16 mouse cellular contexts compared by ENCODE assay signal in genomic region chr8:86535068-86535560, GRCm38 (mm10). TPM values are rescaled to one million over a fixed set of nuclear protein-coding genes. Genes with fewer than 3 reads are reported as not detected.
DNase-seq lines count a peak whose midpoint lies in the region; ATAC-seq and TF ChIP-seq lines count a peak whose summit lies in the region.
"Had no signal": no experiment of that assay in that cellular context is flagged by ENCODE, and none has a peak within 500 bp of the region (broad histone marks: within the 10 kb centered on the region; RNA-seq: fewer than 3 reads in every experiment).

No protein-coding gene starts in this region.

- H3K27ac ChIP-seq in forebrain, embryonic 14.5 days (ENCODE audit: low read depth, low read length): no peak overlapping the region
- no peak overlapping the region for H3K27ac ChIP-seq in forebrain, embryonic 12.5 days
- no peak overlapping the region for H3K27ac ChIP-seq in lung, postnatal 0 days (ENCODE audit: low read length)
- H3K27ac ChIP-seq: heart, embryonic 15.5 days; liver, embryonic 13.5 days had no signal

- WGBS in forebrain, embryonic 14.5 days: 41% methylated on average over 7 of the region's 7 CpGs
- WGBS in forebrain, embryonic 12.5 days: 41% methylated on average over 7 of the region's 7 CpGs
- WGBS in lung, postnatal 0 days: 58% methylated on average over 7 of the region's 7 CpGs

- TF ChIP-seq EP300 in lung, postnatal 0 days (IDR thresholded peaks at IDR 0.05): no peak

- H3K4me3 ChIP-seq in forebrain, embryonic 14.5 days (ENCODE audit: low read depth, low read length): no peak overlapping the region
- no peak overlapping the region for H3K4me3 ChIP-seq in forebrain, embryonic 12.5 days (replicated peaks)
- H3K4me3 ChIP-seq in lung, postnatal 0 days (ENCODE audit: low read depth, low read length): no peak overlapping the region
- H3K4me3 ChIP-seq: heart, embryonic 15.5 days; liver, embryonic 13.5 days; midbrain, embryonic 12.5 days had no signal

- H3K4me2 ChIP-seq in forebrain, embryonic 14.5 days (ENCODE audit: low read length): no peak overlapping the region
- H3K4me2 ChIP-seq in forebrain, embryonic 12.5 days: no peak overlapping the region
- H3K4me2 ChIP-seq in lung, postnatal 0 days (replicated peaks; ENCODE audit: low read depth, low read length): no peak overlapping the region
- H3K4me2 ChIP-seq: heart, embryonic 15.5 days; liver, embryonic 13.5 days; midbrain, embryonic 12.5 days had no signal

- DNase-seq in adrenal gland, postnatal 14 days: peak; percentile 11
- DNase-seq in adrenal gland, adult 8-10 months: no peak
- no peak for DNase-seq in forebrain, embryonic 14.5 days (ENCODE audit: low spot score)
- DNase-seq in lung, postnatal 14 days: peak; percentile 17
- no peak for DNase-seq in lung, postnatal 0 days (ENCODE audit: low spot score)
- DNase-seq in lung, postnatal 25 days (ENCODE audit: low spot score): peak; percentile 2
- no peak for DNase-seq in spleen, postnatal 14 days (ENCODE audit: low spot score in 2 of 2)
- DNase-seq: liver, embryonic 13.5 days; right cerebral cortex, adult 18-20 months; thymus, postnatal 4 days had no signal

- no peaks in the 10 kb centered on the region for H3K27me3 ChIP-seq in forebrain, embryonic 14.5 days (replicated peaks; ENCODE audit: control insufficient read depth, insufficient read depth, low read length)
- no peaks in the 10 kb centered on the region for H3K27me3 ChIP-seq in forebrain, embryonic 12.5 days
- H3K27me3 ChIP-seq in lung, postnatal 0 days (replicated peaks; ENCODE audit: insufficient read depth, low read length): no peaks in the 10 kb centered on the region
- H3K27me3 ChIP-seq: liver, embryonic 13.5 days; midbrain, embryonic 12.5 days had no signal

- H3K9me3 ChIP-seq in forebrain, embryonic 14.5 days (replicated peaks; ENCODE audit: control insufficient read depth, low read length): no peaks in the 10 kb centered on the region
- no peaks in the 10 kb centered on the region for H3K9me3 ChIP-seq in forebrain, embryonic 12.5 days
- H3K9me3 ChIP-seq in lung, postnatal 0 days (ENCODE audit: low read length): no peaks in the 10 kb centered on the region
- H3K9me3 ChIP-seq: heart, embryonic 15.5 days; liver, embryonic 13.5 days; midbrain, embryonic 12.5 days had no signal

- H3K36me3 ChIP-seq in forebrain, embryonic 14.5 days (ENCODE audit: control insufficient read depth, insufficient read depth, low read length): no peaks in the 10 kb centered on the region
- H3K36me3 ChIP-seq in forebrain, embryonic 12.5 days (replicated peaks): no peaks in the 10 kb centered on the region
- no peaks in the 10 kb centered on the region for H3K36me3 ChIP-seq in lung, postnatal 0 days (ENCODE audit: insufficient read depth, low read length)
- H3K36me3 ChIP-seq: heart, embryonic 15.5 days; liver, embryonic 13.5 days; midbrain, embryonic 12.5 days had no signal

- TF ChIP-seq CTCF in lung, postnatal 0 days (IDR thresholded peaks at IDR 0.05): no peak

- no peak overlapping the region for H3K9ac ChIP-seq in forebrain, embryonic 14.5 days (ENCODE audit: low read length)
- no peak overlapping the region for H3K9ac ChIP-seq in forebrain, embryonic 12.5 days
- no peak overlapping the region for H3K9ac ChIP-seq in lung, postnatal 0 days (replicated peaks; ENCODE audit: low read depth)
- H3K9ac ChIP-seq: heart, embryonic 15.5 days; liver, embryonic 13.5 days; midbrain, embryonic 12.5 days had no signal

- ATAC-seq in forebrain, embryonic 14.5 days: 0 out of 2 replicates have a peak, but pooled peaks have one; percentile 10
- no peak for ATAC-seq in forebrain, embryonic 12.5 days (ENCODE audit: low FRiP score)
- ATAC-seq in lung, postnatal 0 days: no peak
- ATAC-seq: activated CD4-positive, CD25-positive, alpha-beta regulatory T cell, adult 4 months had no signal

- no peaks in the 10 kb centered on the region; the same call in 1 of the 2 replicates for H3K4me1 ChIP-seq in forebrain, embryonic 14.5 days (ENCODE audit: control insufficient read depth, insufficient read depth, low read length)
- H3K4me1 ChIP-seq in forebrain, embryonic 12.5 days: peaks cover 16% of the 10 kb centered on the region
- no peaks in the 10 kb centered on the region for H3K4me1 ChIP-seq in lung, postnatal 0 days (ENCODE audit: insufficient read depth, low read depth, low read length)

RNA-seq across cellular contexts. Expression of gene Abcc12, which starts 45.4 kb away (rescaled TPM):
- total RNA-seq in adrenal gland, postnatal 14 days (2021): 0.15 TPM in 1 of 2 replicates, not detected in the other
- under 1 TPM in 3 of 4 experiments, not detected in 1; 0.13 to 0.18 (median 0.17) TPM for total RNA-seq in adrenal gland, adult 8-10 months (2022)
- polyA plus RNA-seq in forebrain, embryonic 14.5 days (2014; fragmentation: Nextera tagmentation; extraction: Ambion mirVana): 0.19 and 0.32 TPM in 2 replicates
- polyA plus RNA-seq in forebrain, embryonic 12.5 days (2016; fragmentation: Nextera tagmentation; extraction: Ambion mirVana): 0.26 TPM in 1 of 2 replicates, not detected in the other
- polyA plus RNA-seq in lung, postnatal 0 days (2015; fragmentation: Nextera tagmentation; extraction: Ambion mirVana): 0.30 and 0.39 TPM in 2 replicates
- total RNA-seq: CH12.LX had no signal
- polyA plus RNA-seq: activated CD4-positive, CD25-positive, alpha-beta regulatory T cell, adult 4 months; embryonic facial prominence, embryonic 11.5 days; liver, embryonic 13.5 days had no signal

Comparison
In these comparisons a context has a peak if more than half of its experiments do, and no peak if none do; other contexts are left out.
1. DNase-seq: peak in adrenal gland, postnatal 14 days (single experiment), lung, postnatal 14 days (single experiment) and lung, postnatal 25 days (single experiment); none in adrenal gland, adult 8-10 months (single experiment), forebrain, embryonic 14.5 days (single experiment), lung, postnatal 0 days (single experiment) and spleen, postnatal 14 days (0 of 2).